Mouse (Mus musculus): Measurements from ENCODE around the gene Olfr648. TPM values are rescaled to one million over a fixed set of nuclear protein-coding genes. Genes with fewer than 3 reads are reported as not detected.

Olfr648 gene
- total RNA-seq (2022), result not detected

DNA sequence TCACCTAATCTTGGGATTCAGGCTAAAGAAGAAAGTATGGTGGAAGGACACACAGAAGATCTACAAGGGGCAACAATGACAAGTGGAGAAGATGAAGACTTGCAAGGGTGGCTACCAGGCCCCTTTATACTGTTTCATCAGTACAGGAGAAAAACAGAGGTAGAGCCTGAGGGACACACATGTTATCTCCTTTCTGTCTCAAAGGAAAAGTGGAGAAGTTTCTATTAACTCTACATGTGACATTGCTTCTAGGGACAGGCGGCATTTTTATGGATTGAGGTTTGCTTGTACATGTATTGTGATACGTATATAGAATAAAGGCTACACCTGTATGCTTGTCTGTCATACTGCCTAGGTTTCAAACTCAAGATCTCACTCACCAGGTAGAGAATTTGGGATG is at the start of gene Olfr648:
Olfr648 (minus strand) TSS at position 101 of the 400 bp plus-strand sequence.
- DNase-seq (ENCODE audit: low spot score in 2 of 2), result no peak

DNA sequence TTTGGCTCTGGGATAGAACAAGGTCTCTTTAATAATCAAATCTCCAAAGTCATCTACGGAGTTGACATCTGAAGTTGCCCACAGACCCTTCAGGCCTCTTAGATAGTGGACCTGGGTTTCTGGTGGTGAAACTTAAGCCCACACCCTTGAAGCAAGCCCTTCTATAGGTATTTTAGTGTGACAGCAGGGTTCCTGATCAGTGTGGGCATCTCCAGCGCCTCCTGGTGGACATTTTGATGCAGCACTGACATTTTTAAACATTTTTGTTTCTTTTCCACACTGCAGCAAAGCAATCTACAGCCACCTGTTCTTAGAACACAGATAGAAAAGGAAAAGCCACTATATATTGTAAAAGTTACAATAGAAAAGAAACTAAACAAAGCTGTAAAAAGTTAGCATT is 48.0 kb upstream of the Olfr648 start:
- DNase-seq (ENCODE audit: low spot score in 2 of 2), result no peak

GRCm38 (mm10) chr7:104218701-104219569 is 35.7 kb upstream of the Olfr648 start, which contains the start of gene Trim6:
Trim6 (plus strand) TSS chr7:104218793.
- peak; percentile 32 to 44 for DNase-seq (ENCODE audit: low spot score in 2 of 2)

DNA sequence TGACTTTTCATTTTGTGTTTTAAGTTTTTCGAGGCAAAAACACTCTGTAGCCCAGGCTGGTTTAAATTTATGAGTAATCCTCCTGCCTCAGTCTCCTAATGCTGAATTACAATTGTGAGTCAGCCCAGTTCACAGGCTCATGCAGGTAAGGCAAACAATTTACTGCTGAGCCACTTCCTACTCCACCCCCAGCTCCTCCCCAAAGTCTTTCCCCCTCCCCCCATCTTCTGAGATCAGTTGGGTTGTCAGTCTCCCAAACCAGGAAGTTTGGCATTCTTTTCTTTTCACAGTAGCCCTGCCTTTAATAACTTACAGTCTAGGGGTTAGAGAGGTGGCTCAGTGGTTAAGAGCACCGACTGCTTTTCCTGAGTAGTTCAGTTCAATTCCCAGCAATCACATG is 34.7 kb upstream of the Olfr648 start:
- no peak for DNase-seq (ENCODE audit: low spot score in 2 of 2)

- no peak for DNase-seq (ENCODE audit: low spot score in 2 of 2)
Observed at GRCm38 (mm10) chr7:104216011-104216535, 32.9 kb upstream of the Olfr648 start.

- no peak for DNase-seq (ENCODE audit: low spot score in 2 of 2)
Observed at GRCm38 (mm10) chr7:104206197-104206596, 23.0 kb upstream of the Olfr648 start.

DNA sequence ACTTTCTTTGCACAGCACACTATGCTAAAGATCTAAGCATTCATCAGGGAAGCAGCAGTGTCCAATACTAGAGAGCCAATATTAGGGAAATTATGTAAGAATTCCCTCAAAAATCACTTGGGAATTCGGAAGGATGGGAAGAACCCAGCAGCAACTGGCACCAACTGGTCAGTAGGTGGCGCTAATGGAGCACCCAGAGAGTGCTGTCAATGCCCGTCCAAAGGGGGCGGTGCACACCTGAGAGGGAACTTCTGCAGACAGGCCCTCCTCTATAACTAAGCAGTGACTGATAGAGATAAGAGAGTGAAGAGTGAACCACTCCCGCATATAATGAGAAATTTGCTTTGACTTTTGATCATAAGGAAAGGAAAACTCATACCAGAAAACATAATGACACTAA is 16.6 kb upstream of the Olfr648 start:
- peak; percentile 8 to 34 for DNase-seq (ENCODE audit: low spot score in 2 of 2)

DNA sequence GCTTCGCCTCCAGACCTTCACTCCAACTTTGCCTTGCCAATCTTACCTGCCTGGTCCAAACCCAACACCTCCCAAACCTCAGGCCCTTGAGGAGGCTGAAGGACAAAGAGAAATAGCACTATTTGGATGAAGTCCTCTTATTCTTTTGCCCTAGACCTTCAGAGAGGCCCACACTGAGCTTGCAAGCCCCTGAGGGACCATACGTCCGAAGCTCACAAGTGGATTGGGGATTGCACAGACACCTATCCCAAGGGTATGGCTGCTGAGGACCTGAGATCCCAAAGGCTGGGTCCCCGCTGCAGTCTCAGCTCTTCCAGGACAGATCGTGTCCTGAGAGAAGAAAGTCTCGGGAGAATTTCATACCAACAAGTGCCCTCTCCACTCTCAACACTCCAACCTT is 12.7 kb upstream of the Olfr648 start, which contains the start of gene Olfr649:
Olfr649 (minus strand) TSS at position 101 of the 400 bp plus-strand sequence.
- DNase-seq (ENCODE audit: low spot score in 2 of 2), result no peak

DNA sequence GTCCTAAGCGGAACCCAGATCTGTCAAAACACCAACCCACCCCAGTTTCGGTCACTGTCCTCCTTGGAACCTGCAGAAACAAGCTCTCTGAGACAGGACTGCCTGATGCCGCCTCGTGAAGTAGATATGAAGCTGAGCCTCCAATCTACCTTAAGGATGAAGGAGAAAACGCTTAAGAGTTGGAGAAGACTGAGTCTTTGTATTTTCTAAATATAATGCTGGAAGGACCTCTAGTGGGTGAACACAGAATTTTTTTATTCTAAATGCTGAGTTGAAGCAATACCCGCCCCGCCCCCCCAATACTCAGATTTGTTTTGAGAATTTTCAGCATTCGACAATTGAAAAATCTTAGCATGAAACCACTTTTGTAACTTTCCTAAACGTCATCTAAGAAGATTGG is 8.1 kb upstream of the Olfr648 start:
- no peak for DNase-seq (ENCODE audit: low spot score in 2 of 2)

DNA sequence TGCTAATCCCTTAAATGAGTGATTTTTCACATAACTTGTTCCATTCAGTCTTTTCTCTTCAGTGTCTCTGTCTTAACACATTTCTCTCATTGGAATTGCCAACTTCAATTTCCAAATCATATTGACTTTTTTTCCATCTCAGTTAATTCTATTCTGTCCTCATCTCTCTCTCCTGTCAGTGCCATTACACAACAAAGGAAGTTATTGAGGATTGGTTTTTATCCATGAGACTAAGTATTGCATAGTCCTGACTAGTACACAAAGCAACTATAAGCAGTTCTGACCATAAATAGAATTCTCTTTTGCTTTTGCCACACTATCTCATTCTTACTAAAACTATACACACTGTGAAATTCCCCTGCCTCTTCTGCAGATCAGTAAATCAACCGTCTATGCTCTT is 4.1 kb downstream of the Olfr648 start:
- no peak for DNase-seq (ENCODE audit: low spot score in 2 of 2)

- no peak for DNase-seq (ENCODE audit: low spot score in 2 of 2)
Observed at GRCm38 (mm10) chr7:104178422-104179054, 4.7 kb downstream of the Olfr648 start.

GRCm38 (mm10) chr7:104175085-104175484 is 8.1 kb downstream of the Olfr648 start:
- no peak for DNase-seq (ENCODE audit: low spot score in 2 of 2)

- DNase-seq (ENCODE audit: low spot score in 2 of 2), result no peak
Observed at GRCm38 (mm10) chr7:104169634-104170204, 13.5 kb downstream of the Olfr648 start.

GRCm38 (mm10) chr7:104167105-104167504 is 16.1 kb downstream of the Olfr648 start:
- no peak for DNase-seq (ENCODE audit: low spot score in 2 of 2)

GRCm38 (mm10) chr7:104150456-104150855 is 32.7 kb downstream of the Olfr648 start, which contains the start of gene Ubqlnl:
Ubqlnl (minus strand) TSS chr7:104150556.
- no peak for DNase-seq (ENCODE audit: low spot score in 2 of 2)

DNA sequence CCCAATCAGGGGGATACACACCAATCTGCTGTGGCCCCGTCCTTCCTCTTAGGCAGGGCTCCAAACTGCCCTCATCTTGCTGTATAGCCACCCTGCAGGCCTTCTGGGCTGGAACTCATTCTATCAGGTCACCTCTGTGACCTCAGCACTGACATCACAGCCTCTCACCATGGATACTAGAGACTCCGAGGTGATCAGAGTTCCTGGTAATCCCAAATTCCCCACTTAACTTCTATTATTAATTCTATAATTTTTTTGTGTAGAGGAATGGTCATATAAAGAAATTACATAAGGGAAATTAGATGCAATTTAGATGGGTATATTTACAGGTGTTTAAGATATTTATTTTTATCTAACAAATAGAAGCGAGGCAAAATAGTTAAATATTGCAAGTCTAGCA is 40.0 kb downstream of the Olfr648 start, which contains the start of gene Ubqln3:
Ubqln3 (minus strand) TSS at position 101 of the 400 bp plus-strand sequence.
- DNase-seq (ENCODE audit: low spot score in 2 of 2), result no peak

- DNase-seq (ENCODE audit: low spot score in 2 of 2), result no peak
Observed at GRCm38 (mm10) chr7:104137305-104137704, 45.9 kb downstream of the Olfr648 start, which contains the start of gene Olfr643. Olfr643 (minus strand) TSS chr7:104137405.

DNA sequence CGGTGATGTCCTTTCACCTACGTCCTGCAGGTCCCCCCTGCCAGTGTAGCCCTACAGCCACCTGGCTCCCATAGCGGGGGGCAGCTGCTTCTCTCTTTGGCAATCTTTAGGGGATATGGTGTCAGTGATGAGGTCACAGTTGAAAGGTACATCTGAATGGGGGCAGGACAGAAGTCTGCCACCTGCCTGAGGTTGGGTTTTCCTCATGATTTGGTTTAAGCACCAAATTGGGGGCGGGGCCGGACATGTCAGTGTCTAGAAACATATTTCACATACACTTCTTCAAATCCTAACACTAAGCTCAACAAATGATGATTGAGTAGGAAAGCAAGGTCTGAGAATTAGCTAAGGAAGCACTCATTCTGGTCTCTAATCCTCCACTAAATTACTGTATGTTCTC is 53.5 kb downstream of the Olfr648 start, which contains the start of gene Ubqln5:
Ubqln5 (minus strand) TSS at position 101 of the 400 bp plus-strand sequence.
- DNase-seq (ENCODE audit: low spot score in 2 of 2), result no peak
